Mouse (Mus musculus) embryonic facial prominence, embryonic 12.5 days (tissue): ENCODE data around the gene P4ha2. TPM values are rescaled to one million over a fixed set of nuclear protein-coding genes. Genes with fewer than 3 reads are reported as not detected.

Source experiments
- ATAC-seq: fragments of 200-750 bp; cut with Nextera tagmentation; 2 replicates; pipeline ENCODE4 v1.8.0; 2017; ENCODE audit not compliant: insufficient number of reproducible peaks, insufficient read depth, low FRiP score, low TSS enrichment
- H3K27ac ChIP-seq: fragments of 300-500 bp; sonication (generic); 2 replicates; pipeline ENCODE4 v1.5.1; 2016; ENCODE audit warnings: mild to moderate bottlenecking
- H3K27me3 ChIP-seq: fragments of 300-500 bp; sonication (generic); 2 replicates; pipeline ENCODE4 v1.6.1; 2016; ENCODE audit warnings: mild to moderate bottlenecking, moderate library complexity
- H3K36me3 ChIP-seq: fragments of 300-500 bp; sonication (generic); 2 replicates; pipeline ENCODE4 v1.6.1; 2016; ENCODE audit warnings: mild to moderate bottlenecking
- H3K4me1 ChIP-seq: fragments of 300-500 bp; sonication (generic); 2 replicates; pipeline ENCODE4 v1.6.1; 2016
- H3K4me2 ChIP-seq: fragments of 300-500 bp; sonication (generic); replicated peaks from 2 replicates; pipeline ENCODE4 v1.6.1; 2016; ENCODE audit warnings: mild to moderate bottlenecking, moderate library complexity
- H3K4me3 ChIP-seq: fragments of 300-500 bp; sonication (generic); 2 replicates; pipeline ENCODE4 v1.5.1; 2016; ENCODE audit warnings: mild to moderate bottlenecking
- H3K9ac ChIP-seq: fragments of 300-500 bp; sonication (generic); 2 replicates; pipeline ENCODE4 v1.6.1; 2016; ENCODE audit warnings: mild to moderate bottlenecking, moderate library complexity
- H3K9me3 ChIP-seq: fragments of 300-500 bp; sonication (generic); 2 replicates; pipeline ENCODE4 v1.6.1; 2016; ENCODE audit warnings: mild to moderate bottlenecking, moderate library complexity
- WGBS: fragments of 180-500 bp; shearing (Covaris S2); methylation state at CpG from one replicate; pipeline ENCODE4 v1.1.7; 2016; 5-methylcytosine and 5-hydroxymethylcytosine counted together
- polyA plus RNA-seq: library from polyadenylated mRNA; unstranded; fragments of >200 nt; fragmentation: Nextera tagmentation; extraction: Ambion mirVana; gene quantifications from 2 replicates; pipeline ENCODE4 v1.2.1, GENCODE M21; 2016

Gene P4ha2
- 56.8 and 59.7 TPM in 2 replicates for polyA plus RNA-seq

GRCm38 (mm10) chr11:54100045-54100691 lies at the start of gene P4ha2:
Gene P4ha2 (plus strand): TSS chr11:54100095.
- H3K27me3 ChIP-seq, result no peaks in the 10 kb centered on the region
- H3K4me3 ChIP-seq, result peak within 1 kb of the TSS; percentile 72
- H3K9ac ChIP-seq, result peak within 1 kb of the TSS; percentile 69
- ATAC-seq, result peak; percentile 28; the same call in 1 of the 2 replicates
- H3K4me2 ChIP-seq, result peak within 1 kb of the TSS; percentile 98
- peaks cover 18% of the 10 kb centered on the region for H3K4me1 ChIP-seq
- 53% methylated on average over 10 of the region's 10 CpGs for WGBS
- no peaks in the 10 kb centered on the region for H3K36me3 ChIP-seq
- H3K27ac ChIP-seq, result no peak within 1 kb of the TSS
- H3K9me3 ChIP-seq, result no peaks in the 10 kb centered on the region

DNA sequence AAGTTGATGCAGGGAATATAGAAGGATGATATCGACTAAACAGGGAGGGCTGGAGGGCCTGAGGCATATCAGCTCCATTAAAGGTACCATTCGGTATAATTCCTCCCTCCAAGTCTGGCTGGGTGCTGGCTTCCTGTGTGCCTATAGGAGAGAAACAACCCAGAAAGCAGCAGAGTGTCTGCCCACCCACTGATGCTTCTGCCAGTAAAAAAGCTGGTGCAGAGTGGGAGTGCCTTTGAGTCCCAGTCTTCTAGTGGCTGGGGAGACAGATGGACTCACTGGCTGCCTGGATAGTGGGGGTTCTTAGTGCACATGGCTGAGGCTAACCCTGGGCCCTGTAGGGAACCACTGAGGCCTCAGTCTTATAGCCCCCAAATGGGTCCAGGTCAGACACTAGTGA lies 49.7 kb upstream of the P4ha2 start:
- H3K9me3 ChIP-seq, result no peaks in the 10 kb centered on the region
- H3K36me3 ChIP-seq, result peaks cover 26% of the 10 kb centered on the region
- H3K27me3 ChIP-seq, result no peaks in the 10 kb centered on the region
- H3K4me3 ChIP-seq, result no peak overlapping the region
- no peak for ATAC-seq
- WGBS, result 52% methylated on average over 2 of the region's 2 CpGs
- no peak overlapping the region for H3K4me2 ChIP-seq
- H3K27ac ChIP-seq, result peak overlapping the region; percentile 13; the same call in 1 of the 2 replicates
- no peak overlapping the region for H3K9ac ChIP-seq
- no peaks in the 10 kb centered on the region for H3K4me1 ChIP-seq

- H3K36me3 ChIP-seq, result peaks cover 35% of the 10 kb centered on the region
Measured at GRCm38 (mm10) chr11:54051161-54051560, 48.7 kb upstream of the P4ha2 start.

GRCm38 (mm10) chr11:54052128-54052527 lies 47.8 kb upstream of the P4ha2 start:
- WGBS, result 90% methylated on average over 5 of the region's 5 CpGs
- Histone ChIP-seq H3K4me2 (no peak overlapping the region), H3K9ac (no peak overlapping the region), H3K9me3 (no peaks in the 10 kb centered on the region), H3K27me3 (no peaks in the 10 kb centered on the region), H3K4me1 (peaks cover 14% of the 10 kb centered on the region), H3K4me3 (no peak overlapping the region), H3K27ac (no peak overlapping the region), H3K36me3 (peaks cover 37% of the 10 kb centered on the region)
- no peak for ATAC-seq

More at GRCm38 (mm10) chr11:54051161-54051560, 48.7 kb upstream of the P4ha2 start:
- WGBS, result 84% methylated on average over 7 of the region's 7 CpGs
- ATAC-seq, result no peak
- H3K4me1 ChIP-seq, result peaks cover 4% of the 10 kb centered on the region
- H3K4me2 ChIP-seq, result no peak overlapping the region
- H3K4me3 ChIP-seq, result no peak overlapping the region
- no peak overlapping the region for H3K9ac ChIP-seq
- H3K27ac ChIP-seq, result no peak overlapping the region
- no peaks in the 10 kb centered on the region for H3K27me3 ChIP-seq
- no peaks in the 10 kb centered on the region for H3K9me3 ChIP-seq

GRCm38 (mm10) chr11:54053090-54053489 lies 46.8 kb upstream of the P4ha2 start:
- no peak for ATAC-seq
- WGBS, result 86% methylated on average over 7 of the region's 7 CpGs
- H3K4me2 ChIP-seq, result no peak overlapping the region
- no peaks in the 10 kb centered on the region for H3K9me3 ChIP-seq
- H3K9ac ChIP-seq, result no peak overlapping the region
- no peak overlapping the region for H3K27ac ChIP-seq
- H3K36me3 ChIP-seq, result peaks cover 37% of the 10 kb centered on the region
- no peaks in the 10 kb centered on the region for H3K27me3 ChIP-seq
- no peak overlapping the region for H3K4me3 ChIP-seq
- peaks cover 23% of the 10 kb centered on the region for H3K4me1 ChIP-seq

DNA sequence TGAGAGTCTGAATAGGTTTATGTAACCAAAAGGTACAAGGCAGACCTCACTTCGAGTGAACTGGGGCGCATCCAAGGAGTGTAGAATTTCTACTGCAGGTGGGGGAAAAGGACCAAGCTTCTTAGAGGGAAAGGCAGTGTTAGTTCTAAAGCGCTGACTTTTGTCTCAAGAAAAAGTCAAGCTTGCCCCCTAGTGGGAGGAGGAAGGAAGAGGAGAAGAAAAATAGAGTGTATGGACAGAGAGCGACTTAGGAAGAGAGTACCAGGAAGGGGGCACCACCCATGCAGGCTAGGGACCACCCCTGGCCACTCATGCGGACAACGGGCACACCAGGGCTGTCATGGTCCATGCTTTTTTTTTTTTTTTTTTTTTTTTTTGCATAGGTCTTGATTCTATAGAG lies 45.6 kb upstream of the P4ha2 start:
- H3K9me3 ChIP-seq, result no peaks in the 10 kb centered on the region
- no peak overlapping the region for H3K4me2 ChIP-seq
- no peak for ATAC-seq
- H3K36me3 ChIP-seq, result peaks cover 39% of the 10 kb centered on the region
- 33% methylated on average over 6 of the region's 6 CpGs for WGBS
- peaks cover 35% of the 10 kb centered on the region for H3K4me1 ChIP-seq
- no peak overlapping the region for H3K27ac ChIP-seq
- no peak overlapping the region for H3K9ac ChIP-seq
- H3K27me3 ChIP-seq, result no peaks in the 10 kb centered on the region
- no peak overlapping the region for H3K4me3 ChIP-seq

GRCm38 (mm10) chr11:54056132-54056531 lies 43.8 kb upstream of the P4ha2 start:
- WGBS, result 38% methylated on average over 8 of the region's 8 CpGs
- Histone ChIP-seq H3K27me3 (no peaks in the 10 kb centered on the region), H3K36me3 (peaks cover 51% of the 10 kb centered on the region), H3K4me2 (no peak overlapping the region), H3K4me3 (no peak overlapping the region), H3K9ac (no peak overlapping the region), H3K27ac (peak overlapping the region; percentile 93), H3K9me3 (no peaks in the 10 kb centered on the region), H3K4me1 (peaks cover 54% of the 10 kb centered on the region)
- no peak for ATAC-seq

DNA sequence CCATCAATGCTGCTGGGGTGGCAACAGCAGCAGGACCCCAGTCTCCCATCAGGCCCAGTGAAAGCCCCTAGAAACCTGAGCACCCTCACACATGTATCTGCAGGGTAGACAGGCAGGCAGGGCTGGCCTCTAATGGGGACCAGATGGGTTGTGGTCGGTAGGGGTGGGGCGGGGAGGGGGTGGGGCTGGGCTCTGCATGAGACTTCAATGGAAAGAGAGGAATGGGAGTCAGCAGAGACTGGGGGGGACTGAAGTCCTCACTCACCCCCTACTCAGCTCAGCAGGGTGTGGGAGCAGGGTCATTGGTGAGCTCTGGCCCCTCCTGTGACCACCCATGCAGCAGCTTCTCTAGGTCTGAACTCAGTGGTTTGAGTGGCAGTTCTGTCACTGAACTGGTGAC lies 42.5 kb upstream of the P4ha2 start:
- peaks cover 59% of the 10 kb centered on the region for H3K4me1 ChIP-seq
- WGBS, result 14% methylated on average over 2 of the region's 2 CpGs
- no peaks in the 10 kb centered on the region for H3K27me3 ChIP-seq
- H3K9ac ChIP-seq, result no peak overlapping the region
- no peaks in the 10 kb centered on the region for H3K9me3 ChIP-seq
- H3K4me2 ChIP-seq, result peak overlapping the region; percentile 26
- no peak overlapping the region for H3K4me3 ChIP-seq
- peak; percentile 68; the same call in 1 of the 2 replicates for ATAC-seq
- peak overlapping the region; percentile 93 for H3K27ac ChIP-seq
- peaks cover 53% of the 10 kb centered on the region for H3K36me3 ChIP-seq

DNA sequence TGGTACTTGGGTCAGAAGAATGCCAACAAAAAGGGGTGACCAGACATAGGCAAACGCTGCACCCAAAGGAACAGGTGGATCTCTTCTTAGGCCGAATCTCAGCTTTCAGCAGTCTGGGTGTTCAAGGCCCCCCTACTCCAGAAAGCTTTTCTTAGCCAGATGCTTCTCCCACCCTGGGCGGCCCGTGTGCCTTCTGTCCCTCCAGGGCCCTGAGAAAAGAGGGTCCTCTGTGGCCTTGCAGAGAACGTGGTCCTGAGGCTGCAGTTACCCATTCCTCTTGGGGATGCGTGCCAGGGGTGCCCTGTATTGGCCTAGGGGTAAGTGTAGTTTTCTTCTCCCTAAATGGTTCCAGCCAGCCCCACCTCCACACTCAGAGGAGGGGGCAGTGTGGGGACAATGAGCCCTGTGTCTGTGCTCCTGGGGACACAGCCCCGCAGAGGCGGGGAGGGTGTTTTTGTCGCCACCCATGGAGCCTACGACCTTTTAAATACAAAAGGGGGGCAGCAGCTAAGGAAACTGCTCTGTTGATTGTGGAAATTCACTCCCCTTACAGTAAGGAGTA lies 41.8 kb upstream of the P4ha2 start:
- H3K4me3 ChIP-seq, result no peak overlapping the region
- H3K36me3 ChIP-seq, result peaks cover 51% of the 10 kb centered on the region
- peaks cover 67% of the 10 kb centered on the region for H3K4me1 ChIP-seq
- H3K9me3 ChIP-seq, result no peaks in the 10 kb centered on the region
- no peaks in the 10 kb centered on the region for H3K27me3 ChIP-seq
- peak overlapping the region; percentile 26; the same call in 1 of the 2 replicates for H3K4me2 ChIP-seq
- no peak for ATAC-seq
- 18% methylated on average over 10 of the region's 10 CpGs for WGBS
- H3K9ac ChIP-seq, result peak overlapping the region; percentile 24; the same call in 1 of the 2 replicates
- H3K27ac ChIP-seq, result peak overlapping the region; percentile 93

DNA sequence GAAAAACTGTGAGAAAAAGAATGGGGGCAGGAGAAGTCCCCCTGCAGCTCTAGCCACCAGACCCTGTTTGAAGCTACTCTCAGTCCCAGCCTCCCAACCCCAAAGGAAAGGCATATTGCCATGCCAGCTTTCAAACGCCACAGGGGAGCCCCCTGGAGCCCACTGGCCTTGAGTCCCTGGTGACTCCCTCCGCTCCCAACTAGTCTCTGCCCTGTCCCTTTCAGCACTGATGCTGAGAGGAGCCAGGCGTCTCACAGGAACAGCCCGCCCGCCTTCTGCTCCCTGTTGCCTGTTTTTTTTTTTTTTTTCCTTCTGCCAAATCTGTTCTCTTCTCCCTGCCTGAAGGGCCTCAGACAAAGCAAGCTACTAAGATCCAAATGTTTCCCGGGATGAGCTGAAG lies 41.3 kb upstream of the P4ha2 start:
- H3K4me1 ChIP-seq, result peaks cover 72% of the 10 kb centered on the region
- peak overlapping the region; percentile 93 for H3K27ac ChIP-seq
- no peak overlapping the region for H3K4me3 ChIP-seq
- ATAC-seq, result no peak
- WGBS, result 10% methylated on average over 6 of the region's 6 CpGs
- peaks cover 51% of the 10 kb centered on the region for H3K36me3 ChIP-seq
- no peaks in the 10 kb centered on the region for H3K27me3 ChIP-seq
- H3K9ac ChIP-seq, result peak overlapping the region; percentile 24; the same call in 1 of the 2 replicates
- H3K4me2 ChIP-seq, result no peak overlapping the region
- H3K9me3 ChIP-seq, result no peaks in the 10 kb centered on the region

GRCm38 (mm10) chr11:54059526-54059925 lies 40.4 kb upstream of the P4ha2 start:
- Histone ChIP-seq H3K36me3 (peaks cover 51% of the 10 kb centered on the region), H3K4me1 (peaks cover 74% of the 10 kb centered on the region), H3K4me2 (no peak overlapping the region), H3K9ac (no peak overlapping the region), H3K4me3 (no peak overlapping the region), H3K27me3 (no peaks in the 10 kb centered on the region), H3K27ac (peak overlapping the region; percentile 93), H3K9me3 (no peaks in the 10 kb centered on the region)
- no peak for ATAC-seq
- WGBS, result 33% methylated on average over 1 of the region's 1 CpGs

DNA sequence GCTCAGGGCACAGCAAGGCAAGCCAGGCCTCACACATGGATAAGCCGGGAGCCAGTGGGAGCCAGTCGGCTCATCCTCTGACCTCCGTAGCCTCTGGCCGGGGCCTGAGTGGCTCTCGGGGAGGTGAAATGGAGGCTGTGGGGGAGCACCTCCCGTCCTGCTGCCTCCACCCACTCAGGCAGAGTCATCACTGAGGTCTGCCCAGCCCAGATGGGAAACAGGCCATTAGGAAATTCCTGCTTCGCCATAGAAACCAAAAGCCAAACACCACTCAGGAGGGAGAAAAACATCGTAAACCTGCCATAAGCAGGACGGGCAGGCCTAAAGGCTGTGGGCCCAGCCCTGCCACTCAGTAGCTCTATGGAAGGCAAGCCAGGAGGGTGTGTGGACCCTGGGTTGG lies 39.6 kb upstream of the P4ha2 start:
- H3K27ac ChIP-seq, result peak overlapping the region; percentile 93
- peaks cover 74% of the 10 kb centered on the region for H3K4me1 ChIP-seq
- H3K4me2 ChIP-seq, result 0 out of 2 replicates have a peak overlapping the region, but pooled peaks have one; percentile 3
- H3K27me3 ChIP-seq, result no peaks in the 10 kb centered on the region
- 12% methylated on average over 9 of the region's 9 CpGs for WGBS
- H3K4me3 ChIP-seq, result no peak overlapping the region
- no peak overlapping the region for H3K9ac ChIP-seq
- H3K9me3 ChIP-seq, result no peaks in the 10 kb centered on the region
- ATAC-seq, result no peak
- peaks cover 46% of the 10 kb centered on the region for H3K36me3 ChIP-seq
